Mouse (Mus musculus): ENCODE measurements around the gene Xkr7.

GRCm38 (mm10) chr2:153022855-153023254 is 8.8 kb upstream of the Xkr7 start:
- no peak for TF ChIP-seq CTCF (IDR thresholded peaks at IDR 0.05)
- no peak for TF ChIP-seq POLR2A (IDR thresholded peaks at IDR 0.05; ENCODE audit: insufficient read depth, low read depth, low read length)

Measured in heart, adult 2 months (tissue).